Mouse (Mus musculus) bone marrow macrophage, adult 2 months (primary cell): ENCODE results near the gene Gm1110.

Experiments
- CTCF ChIP-seq: IDR thresholded peaks from 2 replicates; pipeline ENCODE4 v1.5.1; 2012; ENCODE audit warnings: low read depth, mild to moderate bottlenecking, low read length, moderate library complexity
- POLR2A ChIP-seq: IDR thresholded peaks from 2 replicates; pipeline ENCODE4 v1.6.1; 2012; ENCODE audit warnings: mild to moderate bottlenecking, low read depth, low read length, borderline replicate concordance

- TF ChIP-seq POLR2A, result no peak
- no peak for TF ChIP-seq CTCF
These were observed 9.8 kb downstream of the Gm1110 start for GRCm38 (mm10) chr9:26913150-26913549.
